Mouse (Mus musculus) heart, adult 2 months (tissue): ENCODE data around the gene Anks6.

ENCODE experiments used
- CTCF ChIP-seq: fragments of 200-600 bp; IDR thresholded peaks from 2 replicates; pipeline ENCODE4 v1.8.1; 2022; ENCODE audit warnings: antibody characterized with exemption, mild to moderate bottlenecking, moderate library complexity
- POLR2A ChIP-seq: fragments of 200-500 bp; IDR thresholded peaks from 2 replicates; pipeline ENCODE4 v1.6.1; 2011; ENCODE audit warnings: mild to moderate bottlenecking, low read depth, low read length, control low read depth; ENCODE audit not compliant: insufficient read depth

- TF ChIP-seq POLR2A: no peak
- TF ChIP-seq CTCF: no peak
Observed at GRCm38 (mm10) chr4:47057510-47058325, 491 bp upstream of the Anks6 start.
